Mouse (Mus musculus): Measurements from ENCODE around the gene Atcay. TPM values are rescaled to one million over a fixed set of nuclear protein-coding genes. Genes with fewer than 3 reads are reported as not detected.
"Not testable (repeated sequence)": the region's sequence is repeated elsewhere in the genome, so short reads cannot be mapped to it uniquely, and the experiment has no call there.

The Atcay gene
- polyA plus RNA-seq, 1 experiment from 2014 or later, result 37.2 TPM

DNA sequence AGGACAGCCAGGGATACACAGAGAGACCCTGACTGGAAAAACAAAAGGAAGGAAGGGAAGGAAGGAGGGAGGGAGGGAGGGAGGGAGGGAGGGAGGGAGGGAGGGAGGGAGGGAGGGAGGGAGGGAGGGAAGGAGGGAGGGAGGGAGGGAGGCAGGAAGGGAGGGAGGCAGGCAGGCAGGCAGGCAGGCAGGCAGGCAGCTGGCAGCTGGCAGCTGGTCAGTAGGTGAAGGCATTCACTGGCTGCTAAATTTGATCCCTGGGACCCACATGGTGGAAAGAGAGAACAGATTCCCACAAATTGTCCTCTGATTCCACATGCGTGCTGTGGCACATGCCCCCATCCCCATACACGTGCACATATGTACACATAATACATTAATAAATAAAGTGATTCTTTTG, 8.0 kb upstream of the Atcay start:
- Histone ChIP-seq H3K4me3 (no peak overlapping the region), H3K27me3 (peaks cover 50% of the 10 kb centered on the region), H3K9ac (replicated peaks) (no peak overlapping the region)

DNA sequence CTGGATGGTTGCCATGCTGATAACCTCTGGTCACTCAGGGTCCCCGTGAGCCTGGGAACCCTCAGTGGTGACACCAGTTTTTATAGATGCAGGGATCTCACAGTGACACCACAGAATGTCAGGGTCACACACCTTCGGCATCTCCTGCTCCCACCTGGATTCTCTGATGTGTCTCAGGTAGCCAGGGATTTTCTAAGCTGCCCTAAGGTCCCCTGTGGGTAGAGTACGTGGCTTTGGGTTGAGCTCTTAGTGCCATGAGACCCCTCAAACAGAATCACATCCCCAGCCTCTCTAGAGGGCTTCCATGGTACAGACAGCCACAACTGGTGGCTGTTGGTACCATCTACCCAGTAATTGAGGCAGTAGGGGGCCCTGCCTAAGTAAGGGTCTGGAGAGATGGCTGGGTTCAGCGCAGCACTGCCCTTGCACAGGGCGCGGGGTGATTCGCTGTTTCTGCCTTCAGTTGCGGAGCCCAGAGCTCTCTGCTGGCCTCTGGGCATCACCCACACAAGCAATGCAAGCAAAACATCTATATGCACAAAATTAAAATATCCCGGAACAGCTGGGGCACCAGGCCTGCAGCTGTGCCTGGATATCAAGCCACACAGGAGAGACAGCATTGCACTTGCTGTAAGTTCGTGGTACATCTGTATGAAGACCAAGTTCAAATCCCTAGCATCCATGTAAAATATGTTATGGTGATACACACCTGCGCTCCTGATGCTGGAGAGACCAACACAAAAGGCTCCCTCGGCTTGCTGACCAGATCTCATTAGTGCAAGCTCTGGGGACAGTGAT, 6.0 kb upstream of the Atcay start:
- 84% methylated on average over 12 of the region's 12 CpGs for WGBS
- Histone ChIP-seq H3K9ac (replicated peaks) (no peak overlapping the region), H3K27ac (replicated peaks) (0 out of 2 replicates have a peak overlapping the region, but pooled peaks have one; percentile 15), H3K4me2 (replicated peaks) (no peak overlapping the region), H3K4me3 (no peak overlapping the region), H3K9me3 (no peaks in the 10 kb centered on the region), H3K36me3 (no peaks in the 10 kb centered on the region), H3K27me3 (peaks cover 42% of the 10 kb centered on the region), H3K4me1 (peaks cover 22% of the 10 kb centered on the region)
- ATAC-seq (ENCODE audit: low FRiP score, low read depth), result no peak

More for the DNA sequence above, 8.0 kb upstream of the Atcay start:
- no peak for ATAC-seq (ENCODE audit: low FRiP score, low read depth)
- H3K9me3 ChIP-seq, result no peaks in the 10 kb centered on the region
- no peak overlapping the region for H3K4me2 ChIP-seq (replicated peaks)
- H3K27ac ChIP-seq (replicated peaks), result no peak overlapping the region
- H3K4me1 ChIP-seq, result peaks cover 11% of the 10 kb centered on the region
- WGBS, result 83% methylated on average over 2 of the region's 2 CpGs
- no peaks in the 10 kb centered on the region for H3K36me3 ChIP-seq

DNA sequence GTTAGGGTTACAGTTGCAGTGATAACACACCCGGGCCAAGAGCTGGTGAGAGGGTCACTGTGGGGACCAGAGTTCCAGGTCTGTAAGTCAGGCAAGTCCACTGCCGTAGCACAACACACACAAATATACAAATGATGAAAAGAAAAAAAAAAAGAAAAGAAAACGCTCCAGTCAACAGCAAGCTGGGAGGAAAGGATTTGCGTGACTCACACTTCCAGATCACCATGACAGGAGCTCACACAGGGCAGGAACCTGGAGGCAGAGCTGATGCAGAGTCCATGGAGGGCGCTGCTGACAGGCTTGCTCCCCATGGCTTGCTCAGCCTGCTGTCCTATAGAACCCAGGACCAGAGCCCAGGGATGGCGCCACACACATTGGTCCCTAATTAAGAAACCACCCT, 3.6 kb upstream of the Atcay start:
- peaks cover 28% of the 10 kb centered on the region for H3K4me1 ChIP-seq
- no peak overlapping the region for H3K4me2 ChIP-seq (replicated peaks)
- WGBS, result 84% methylated on average over 6 of the region's 6 CpGs
- no peak for ATAC-seq (ENCODE audit: low FRiP score, low read depth)
- H3K36me3 ChIP-seq, result no peaks in the 10 kb centered on the region
- no peak overlapping the region for H3K9ac ChIP-seq (replicated peaks)
- H3K27me3 ChIP-seq, result peaks cover 28% of the 10 kb centered on the region
- H3K4me3 ChIP-seq, result no peak overlapping the region
- H3K9me3 ChIP-seq, result no peaks in the 10 kb centered on the region
- no peak overlapping the region for H3K27ac ChIP-seq (replicated peaks)

DNA sequence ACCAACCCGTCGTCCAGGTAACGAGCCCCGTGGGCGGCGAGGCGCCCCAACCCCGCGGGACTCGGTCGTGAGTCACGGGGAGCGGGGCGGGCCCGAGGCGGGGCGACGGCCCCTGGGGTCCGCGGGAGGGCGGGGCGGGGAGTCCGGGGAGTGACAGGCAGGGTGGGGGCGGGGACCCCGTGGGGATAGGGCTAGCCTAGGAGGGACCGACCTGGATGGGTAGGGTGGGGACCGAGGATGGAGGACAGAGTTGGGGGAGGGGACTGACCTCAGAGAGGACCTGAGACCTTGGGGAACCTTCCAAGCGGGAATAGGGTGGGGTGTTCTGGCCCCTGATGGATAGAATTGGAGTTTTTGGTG, 2.6 kb upstream of the Atcay start:
- WGBS, result under 1% methylated on average over 22 of the region's 28 CpGs
- Histone ChIP-seq H3K27me3 (peaks cover 21% of the 10 kb centered on the region), H3K27ac (replicated peaks) (0 out of 2 replicates have a peak overlapping the region, but pooled peaks have one; percentile 10), H3K4me3 (peak overlapping the region; percentile 78), H3K9me3 (no peaks in the 10 kb centered on the region), H3K4me1 (peaks cover 37% of the 10 kb centered on the region), H3K36me3 (peaks cover 5% of the 10 kb centered on the region; the same call in 1 of the 2 replicates), H3K4me2 (replicated peaks) (peak overlapping the region; percentile 73), H3K9ac (replicated peaks) (peak overlapping the region; percentile 86)
- peak; percentile 43 for ATAC-seq (ENCODE audit: low FRiP score, low read depth)

DNA sequence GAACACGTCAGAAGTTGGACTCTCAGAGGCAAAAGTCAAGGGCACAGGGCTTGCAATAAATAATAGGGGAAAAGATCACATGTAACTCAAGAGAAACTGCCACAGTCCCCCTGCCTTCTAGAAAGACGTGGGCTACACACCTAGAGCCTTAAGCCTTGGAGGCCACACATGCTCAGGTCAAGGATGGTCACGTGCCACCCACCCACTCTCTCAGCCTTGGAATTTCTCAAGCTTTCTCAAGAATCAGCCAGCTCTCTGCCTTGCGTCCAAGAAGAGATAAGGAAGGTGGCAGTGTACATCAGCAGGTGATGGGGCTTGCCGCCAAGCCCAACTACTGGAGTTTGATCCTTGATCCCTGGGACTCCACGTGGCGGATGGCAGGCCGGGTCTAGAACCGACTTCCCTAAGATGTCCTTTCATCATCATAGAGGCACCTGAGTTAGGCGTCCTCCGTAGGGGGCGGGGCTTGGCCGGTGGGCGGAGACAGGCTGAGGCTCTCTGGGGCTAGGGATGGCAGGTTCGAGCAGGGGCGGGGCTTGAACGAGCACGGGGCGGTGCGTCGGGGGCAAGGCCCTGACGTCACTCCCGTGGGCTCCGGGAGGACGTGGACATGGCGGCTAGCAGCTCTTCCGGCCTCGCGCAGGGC, 2.1 kb upstream of the Atcay start, which contains the start of gene Zfr2:
Zfr2 (plus strand) TSS at position 576 of the 646 bp plus-strand sequence.
- Histone ChIP-seq H3K9me3 (no peaks in the 10 kb centered on the region), H3K4me1 (peaks cover 40% of the 10 kb centered on the region), H3K27ac (replicated peaks) (0 out of 2 replicates have a peak within 1 kb of the TSS, but pooled peaks have one; percentile 10), H3K36me3 (peaks cover 5% of the 10 kb centered on the region; the same call in 1 of the 2 replicates), H3K9ac (replicated peaks) (peak within 1 kb of the TSS; percentile 86), H3K27me3 (peaks cover 17% of the 10 kb centered on the region), H3K4me2 (replicated peaks) (peak within 1 kb of the TSS; percentile 73), H3K4me3 (peak within 1 kb of the TSS; percentile 78)
- WGBS, result 8% methylated on average over 29 of the region's 29 CpGs
- peak; percentile 53 for ATAC-seq (ENCODE audit: low FRiP score, low read depth)

DNA sequence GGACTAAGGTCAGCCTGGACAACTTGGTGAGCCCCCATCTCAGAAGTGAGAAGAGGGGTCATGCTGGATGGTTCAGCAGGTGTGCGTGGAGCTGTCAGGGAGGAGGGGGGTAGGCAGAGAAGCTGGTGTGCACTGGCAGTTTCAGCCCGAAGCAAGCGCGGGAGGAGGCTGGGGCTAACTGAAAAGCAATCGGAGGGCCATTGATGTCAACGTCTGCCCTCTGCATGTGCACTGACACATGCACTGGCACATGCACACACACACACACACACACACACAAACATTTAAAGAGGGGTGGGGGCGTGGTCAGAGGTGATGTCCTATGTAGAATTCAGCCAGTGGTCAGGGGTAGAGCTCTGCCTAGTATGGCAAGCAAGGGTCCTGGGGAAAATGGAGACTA, 803 bp upstream of the Atcay start:
- Histone ChIP-seq H3K9me3 (no peaks in the 10 kb centered on the region), H3K36me3 (peaks cover 5% of the 10 kb centered on the region; the same call in 1 of the 2 replicates), H3K4me1 (peaks cover 40% of the 10 kb centered on the region), H3K4me2 (replicated peaks) (peak overlapping the region; percentile 63), H3K9ac (replicated peaks) (peak overlapping the region; percentile 52; the same call in 1 of the 2 replicates), H3K27ac (replicated peaks) (peak overlapping the region; percentile 78), H3K4me3 (peak overlapping the region; percentile 54), H3K27me3 (peaks cover 17% of the 10 kb centered on the region)
- 67% methylated on average over 7 of the region's 7 CpGs for WGBS
- ATAC-seq (ENCODE audit: low FRiP score, low read depth), result peak; percentile 10; the same call in 1 of the 2 replicates

DNA sequence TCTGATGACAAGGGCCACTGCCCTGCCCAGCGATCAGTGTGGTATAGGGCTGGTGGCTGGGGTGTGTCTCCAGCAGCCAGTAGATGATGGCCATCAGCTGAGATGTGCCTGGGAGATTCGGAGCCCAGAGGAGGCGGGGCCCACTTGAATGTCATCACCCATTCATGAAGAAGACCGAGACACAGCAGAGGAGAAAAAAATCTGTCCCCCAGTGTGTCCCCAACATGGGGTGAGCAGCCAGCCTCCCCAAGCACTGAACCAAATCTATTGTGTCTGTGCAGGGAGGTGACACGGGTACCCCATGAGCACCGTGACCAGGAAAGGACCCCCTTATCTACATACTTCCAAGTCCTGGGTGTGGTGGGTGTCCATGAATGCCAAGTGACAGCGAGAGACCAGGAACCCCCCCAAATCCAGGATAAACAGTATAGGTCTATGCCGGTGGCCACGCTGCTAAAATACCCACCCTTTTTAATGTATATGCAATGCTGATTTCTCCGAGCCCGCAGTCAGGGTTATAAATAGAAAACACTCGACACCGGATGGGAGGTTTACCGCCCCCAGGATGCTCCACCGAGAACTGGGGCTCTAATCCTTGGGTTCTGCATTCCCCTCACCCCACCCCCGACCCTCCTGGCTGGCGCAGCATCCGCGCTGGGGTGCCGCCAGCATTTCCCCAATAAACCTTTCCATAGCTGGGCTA, 747 bp downstream of the Atcay start:
- Histone ChIP-seq H3K4me3 (peak overlapping the region; percentile 54), H3K27ac (replicated peaks) (peak overlapping the region; percentile 78), H3K27me3 (peaks cover 15% of the 10 kb centered on the region), H3K4me1 (peaks cover 40% of the 10 kb centered on the region), H3K4me2 (replicated peaks) (peak overlapping the region; percentile 63), H3K9me3 (no peaks in the 10 kb centered on the region), H3K9ac (replicated peaks) (peak overlapping the region; percentile 76), H3K36me3 (peaks cover 5% of the 10 kb centered on the region; the same call in 1 of the 2 replicates)
- ATAC-seq (ENCODE audit: low FRiP score, low read depth), result no peak
- WGBS, result 12% methylated on average over 20 of the region's 20 CpGs

DNA sequence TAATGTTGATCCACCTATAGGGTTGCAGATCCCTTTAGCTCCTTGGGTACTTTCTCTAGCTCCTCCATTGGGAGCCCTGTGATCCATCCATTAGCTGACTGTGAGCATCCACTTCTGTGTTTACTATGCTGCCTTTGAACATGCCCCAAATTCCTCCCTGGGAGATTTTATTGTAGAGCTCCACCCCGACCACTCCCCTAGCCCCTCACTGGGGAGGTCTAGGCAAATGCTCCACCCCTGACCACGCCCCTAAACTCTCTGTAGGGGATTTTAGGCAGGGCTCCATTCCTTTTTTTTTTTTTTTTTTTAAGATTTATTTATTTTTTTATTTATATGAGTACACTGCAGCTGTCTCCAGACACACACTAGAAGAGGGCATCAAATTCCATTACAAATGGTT, 6.9 kb downstream of the Atcay start:
- H3K27ac ChIP-seq (replicated peaks); H3K9me3 ChIP-seq; H3K4me1 ChIP-seq; H3K4me2 ChIP-seq (replicated peaks); H3K4me3 ChIP-seq; ATAC-seq (ENCODE audit: low FRiP score, low read depth); H3K27me3 ChIP-seq; H3K9ac ChIP-seq (replicated peaks): not testable (repeated sequence)
- 71% methylated on average over 2 of the region's 2 CpGs for WGBS
- H3K36me3 ChIP-seq, result peaks cover 44% of the 10 kb centered on the region

DNA sequence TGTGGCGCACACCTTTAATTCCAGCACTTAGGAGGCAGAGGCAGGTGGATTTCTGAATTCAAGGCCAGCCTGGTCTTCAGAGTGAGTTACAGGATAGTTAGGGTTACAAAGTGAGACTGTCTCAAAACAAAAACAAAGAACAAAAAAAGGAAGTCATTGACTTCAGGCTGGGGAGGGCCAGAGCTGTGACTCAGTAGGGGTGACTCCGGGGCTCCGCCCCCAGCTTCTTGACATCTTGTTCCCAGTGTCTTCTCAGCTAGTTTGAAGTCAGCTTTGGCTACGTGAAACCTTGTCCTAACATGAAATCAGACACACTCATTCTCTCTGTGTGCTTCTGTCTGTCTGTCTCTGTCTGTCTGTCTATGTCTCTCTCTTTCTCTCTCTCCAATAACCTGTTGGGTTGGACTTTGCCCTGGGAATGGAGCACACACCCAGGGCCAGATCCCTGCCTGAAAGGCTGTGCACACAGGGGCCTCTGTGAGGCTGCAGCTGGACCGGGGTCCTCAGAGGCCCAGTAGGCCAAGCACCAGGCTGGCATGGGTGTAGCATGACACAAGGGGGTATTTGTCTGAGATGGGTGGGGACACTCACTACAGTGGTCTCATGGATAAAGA, 9.1 kb downstream of the Atcay start:
- H3K36me3 ChIP-seq, result peaks cover 54% of the 10 kb centered on the region
- no peaks in the 10 kb centered on the region for H3K9me3 ChIP-seq

DNA sequence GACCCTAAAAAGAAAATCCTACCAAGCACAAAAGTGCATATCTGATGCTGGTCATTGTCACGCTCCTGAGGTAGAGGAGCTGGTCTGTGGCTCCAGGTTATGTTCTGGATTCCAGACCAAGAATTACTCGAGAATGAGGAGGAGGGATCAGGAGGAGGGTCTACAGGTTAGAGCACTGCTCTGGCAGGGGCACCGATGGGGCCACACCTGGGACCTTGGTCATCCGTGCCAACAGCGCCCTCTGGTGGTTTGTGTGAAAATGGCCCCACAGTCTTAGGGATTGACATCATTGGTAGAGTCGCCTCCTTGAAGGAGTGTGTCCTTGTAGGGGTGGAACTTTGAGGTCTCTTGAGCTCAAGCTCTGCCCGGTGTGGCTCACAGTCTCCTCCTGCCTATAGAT, 12.7 kb downstream of the Atcay start:
- H3K36me3 ChIP-seq, result peaks cover 74% of the 10 kb centered on the region
- 38% methylated on average over 7 of the region's 7 CpGs for WGBS

More for the DNA sequence above, 9.1 kb downstream of the Atcay start:
- H3K4me1 ChIP-seq, result no peaks in the 10 kb centered on the region
- H3K9ac ChIP-seq (replicated peaks), result no peak overlapping the region
- no peak overlapping the region for H3K4me3 ChIP-seq
- WGBS, result 94% methylated on average over 5 of the region's 5 CpGs
- no peak overlapping the region for H3K4me2 ChIP-seq (replicated peaks)
- no peak overlapping the region for H3K27ac ChIP-seq (replicated peaks)
- no peaks in the 10 kb centered on the region for H3K27me3 ChIP-seq
- ATAC-seq (ENCODE audit: low FRiP score, low read depth), result no peak

DNA sequence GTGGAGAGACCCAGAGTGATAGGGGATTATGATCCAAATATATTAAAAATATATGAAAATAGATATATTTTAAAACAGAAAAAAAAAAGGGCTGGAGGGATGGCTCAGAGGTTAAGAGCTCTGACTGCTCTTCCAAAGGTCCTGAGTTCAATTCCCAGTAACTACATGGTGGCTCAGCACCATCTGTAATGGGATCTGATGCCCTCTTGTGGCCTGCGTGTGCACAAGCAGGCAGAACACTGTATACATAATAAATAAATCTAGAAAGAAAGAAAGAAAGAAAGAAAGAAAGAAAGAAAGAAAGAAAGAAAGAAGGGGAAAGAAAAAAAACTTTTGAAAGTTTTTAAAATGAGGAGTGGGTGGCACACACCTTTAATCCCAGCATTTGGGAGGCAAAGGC, 13.4 kb downstream of the Atcay start:
- not testable (repeated sequence) for H3K4me2 ChIP-seq (replicated peaks); H3K27ac ChIP-seq (replicated peaks); H3K4me3 ChIP-seq; H3K9ac ChIP-seq (replicated peaks); ATAC-seq (ENCODE audit: low FRiP score, low read depth); H3K27me3 ChIP-seq; H3K9me3 ChIP-seq; H3K4me1 ChIP-seq
- peaks cover 77% of the 10 kb centered on the region for H3K36me3 ChIP-seq
- WGBS, result 25% methylated on average over 1 of the region's 1 CpGs

More for the DNA sequence above, 12.7 kb downstream of the Atcay start:
- Histone ChIP-seq H3K9me3 (no peaks in the 10 kb centered on the region), H3K27me3 (no peaks in the 10 kb centered on the region), H3K4me1 (no peaks in the 10 kb centered on the region), H3K27ac (replicated peaks) (no peak overlapping the region), H3K4me2 (replicated peaks) (no peak overlapping the region), H3K9ac (replicated peaks) (no peak overlapping the region), H3K4me3 (no peak overlapping the region)
- ATAC-seq (ENCODE audit: low FRiP score, low read depth), result no peak

Data from midbrain, embryonic 12.5 days (tissue).